ENCODE assay signal across 21 mouse cellular contexts in genomic region chr4:138336876-138337275, GRCm38 (mm10). TPM values are rescaled to one million over a fixed set of nuclear protein-coding genes. Genes with fewer than 3 reads are reported as not detected.
DNase-seq lines count a peak whose midpoint lies in the region; ATAC-seq lines count a peak whose summit lies in the region.
"Had no signal": no experiment of that assay in that cellular context is flagged by ENCODE, and none has a peak within 500 bp of the region (broad histone marks: within the 10 kb centered on the region; RNA-seq: fewer than 3 reads in every experiment).

No protein-coding gene starts in this region.

- WGBS in hindbrain, embryonic 13.5 days: 84% methylated on average over 5 of the region's 5 CpGs
- 75% methylated on average over 5 of the region's 5 CpGs for WGBS in hindbrain, embryonic 14.5 days

- H3K4me3 ChIP-seq in hindbrain, embryonic 13.5 days: no peak overlapping the region
- H3K4me3 ChIP-seq in hindbrain, embryonic 14.5 days (replicated peaks; ENCODE audit: low read length): no peak overlapping the region
- H3K4me3 ChIP-seq: embryonic facial prominence, embryonic 10.5 days; embryonic facial prominence, embryonic 12.5 days; forebrain, embryonic 13.5 days; forebrain, embryonic 15.5 days had no signal

- no peak for ATAC-seq in hindbrain, embryonic 13.5 days (ENCODE audit: low FRiP score)
- ATAC-seq in hindbrain, embryonic 14.5 days (ENCODE audit: low FRiP score): no peak
- ATAC-seq: forebrain, embryonic 13.5 days; forebrain, embryonic 15.5 days; forebrain, postnatal 0 days had no signal

- DNase-seq in hindbrain, embryonic 14.5 days (ENCODE audit: low spot score): no peak
- DNase-seq in A20 (ENCODE audit: low read depth, low spot score) (peak; percentile 34), MEL-GATA-1-ER (ENCODE audit: extremely low read depth, low read depth) (peak; percentile 66)
- no peak for DNase-seq in cerebellum, postnatal 25 days
- no peak for DNase-seq in spleen, adult 18-20 months
- DNase-seq: adrenal gland, adult 2 months; adrenal gland, postnatal 10 days; adrenal gland, postnatal 25 days; cerebellum, adult 11 months; cerebellum, adult 18-20 months; cerebellum, adult 8-10 months; cerebellum, adult 9-11 months; cerebellum, postnatal 14 days; forebrain, postnatal 0 days had no signal

- H3K4me1 ChIP-seq in hindbrain, embryonic 13.5 days (replicated peaks): 0 out of 2 replicates have a peak, but pooled peaks cover 4% of the 10 kb centered on the region
- no peaks in the 10 kb centered on the region for H3K4me1 ChIP-seq in hindbrain, embryonic 14.5 days (replicated peaks; ENCODE audit: control insufficient read depth, insufficient read depth, low read length)
- H3K4me1 ChIP-seq: embryonic facial prominence, embryonic 12.5 days; forebrain, embryonic 13.5 days; forebrain, embryonic 15.5 days had no signal

- 0 out of 2 replicates have a peak, but pooled peaks cover 8% of the 10 kb centered on the region for H3K27me3 ChIP-seq in hindbrain, embryonic 13.5 days
- no peaks in the 10 kb centered on the region for H3K27me3 ChIP-seq in hindbrain, embryonic 14.5 days (ENCODE audit: control insufficient read depth, insufficient read depth, low read length)
- H3K27me3 ChIP-seq: forebrain, embryonic 13.5 days; forebrain, embryonic 15.5 days had no signal

- peak overlapping the region; percentile 6; the same call in 1 of the 2 replicates for H3K9ac ChIP-seq in hindbrain, embryonic 13.5 days
- H3K9ac ChIP-seq in hindbrain, embryonic 14.5 days: no peak overlapping the region
- H3K9ac ChIP-seq: embryonic facial prominence, embryonic 12.5 days; forebrain, embryonic 13.5 days; forebrain, embryonic 15.5 days; forebrain, postnatal 0 days had no signal

- H3K4me2 ChIP-seq in hindbrain, embryonic 13.5 days: no peak overlapping the region
- no peak overlapping the region for H3K4me2 ChIP-seq in hindbrain, embryonic 14.5 days (replicated peaks)
- H3K4me2 ChIP-seq: embryonic facial prominence, embryonic 12.5 days; forebrain, embryonic 13.5 days; forebrain, embryonic 15.5 days had no signal

- H3K27ac ChIP-seq in hindbrain, embryonic 13.5 days: no peak overlapping the region
- no peak overlapping the region for H3K27ac ChIP-seq in hindbrain, embryonic 14.5 days
- H3K27ac ChIP-seq: embryonic facial prominence, embryonic 10.5 days; embryonic facial prominence, embryonic 12.5 days; forebrain, embryonic 13.5 days; forebrain, embryonic 15.5 days had no signal

- no peaks in the 10 kb centered on the region for H3K9me3 ChIP-seq in hindbrain, embryonic 13.5 days
- H3K9me3 ChIP-seq in hindbrain, embryonic 14.5 days (ENCODE audit: control insufficient read depth, low read length): no peaks in the 10 kb centered on the region
- H3K9me3 ChIP-seq: embryonic facial prominence, embryonic 10.5 days; embryonic facial prominence, embryonic 12.5 days; forebrain, embryonic 13.5 days; forebrain, embryonic 15.5 days had no signal

- H3K36me3 ChIP-seq in hindbrain, embryonic 13.5 days: no peaks in the 10 kb centered on the region
- H3K36me3 ChIP-seq in hindbrain, embryonic 14.5 days (replicated peaks; ENCODE audit: control insufficient read depth, insufficient read depth): no peaks in the 10 kb centered on the region
- H3K36me3 ChIP-seq: embryonic facial prominence, embryonic 10.5 days; embryonic facial prominence, embryonic 12.5 days; forebrain, embryonic 15.5 days had no signal

RNA-seq across cellular contexts. Expression of gene Pink1, which starts 10.8 kb away (rescaled TPM):
- polyA plus RNA-seq in hindbrain, embryonic 13.5 days (2015; fragmentation: Nextera tagmentation; extraction: Ambion mirVana): 91.0 and 93.8 TPM in 2 replicates
- 53.4 and 57.4 TPM in 2 replicates for polyA plus RNA-seq in hindbrain, embryonic 14.5 days (2014; fragmentation: Nextera tagmentation; extraction: Ambion mirVana)

RNA-seq across cellular contexts. Expression of gene Cda, which starts 30.9 kb away (rescaled TPM):
- polyA plus RNA-seq in hindbrain, embryonic 13.5 days (2015; fragmentation: Nextera tagmentation; extraction: Ambion mirVana): 4.0 and 4.1 TPM in 2 replicates
- 5.2 and 6.4 TPM in 2 replicates for polyA plus RNA-seq in hindbrain, embryonic 14.5 days (2014; fragmentation: Nextera tagmentation; extraction: Ambion mirVana)

RNA-seq across cellular contexts. Expression of gene Ddost, which starts 32.3 kb away (rescaled TPM):
- 208 and 213 TPM in 2 replicates for polyA plus RNA-seq in hindbrain, embryonic 13.5 days (2015; fragmentation: Nextera tagmentation; extraction: Ambion mirVana)
- 197 and 208 TPM in 2 replicates for polyA plus RNA-seq in hindbrain, embryonic 14.5 days (2014; fragmentation: Nextera tagmentation; extraction: Ambion mirVana)

RNA-seq across cellular contexts. Expression of gene Fam43b, which starts 59.5 kb away (rescaled TPM):
- 3.0 and 3.5 TPM in 2 replicates for polyA plus RNA-seq in hindbrain, embryonic 13.5 days (2015; fragmentation: Nextera tagmentation; extraction: Ambion mirVana)
- 8.8 and 13.6 TPM in 2 replicates for polyA plus RNA-seq in hindbrain, embryonic 14.5 days (2014; fragmentation: Nextera tagmentation; extraction: Ambion mirVana)
- polyA plus RNA-seq: C2C12; embryonic facial prominence, embryonic 10.5 days; forebrain, embryonic 11.5 days had no signal

Comparison
In these comparisons a context has a peak if more than half of its experiments do, and no peak if none do; other contexts are left out.
1. DNase-seq: peak in A20 (single experiment) and MEL-GATA-1-ER (single experiment); none in hindbrain, embryonic 14.5 days (single experiment), cerebellum, postnatal 25 days (0 of 2) and spleen, adult 18-20 months (0 of 2).